Mouse (Mus musculus) A20 (cell line): ENCODE measurements around the gene Snrnp25.

Experiments
- DNase-seq: peaks from one replicate; pipeline ENCODE4 v3.0.0-alpha.2; 2011; ENCODE audit warnings: low read depth, low spot score

Snrnp25 gene

GRCm38 (mm10) chr11:32205058-32205873 lies at the start of gene Snrnp25:
Gene Snrnp25 (plus strand): TSS chr11:32205415.
- peak; percentile 98 for DNase-seq

GRCm38 (mm10) chr11:32156854-32157630 lies 48.2 kb upstream of the Snrnp25 start:
- DNase-seq: no peak

GRCm38 (mm10) chr11:32157791-32158594 lies 47.2 kb upstream of the Snrnp25 start:
- no peak for DNase-seq

GRCm38 (mm10) chr11:32159176-32159575 lies 46.0 kb upstream of the Snrnp25 start:
- DNase-seq: no peak

GRCm38 (mm10) chr11:32160341-32160740 lies 44.9 kb upstream of the Snrnp25 start:
- no peak for DNase-seq

GRCm38 (mm10) chr11:32161500-32161899 lies 43.7 kb upstream of the Snrnp25 start:
- DNase-seq: peak; percentile 15

- peak; percentile 66 for DNase-seq
Measured at GRCm38 (mm10) chr11:32161922-32162804, 43.1 kb upstream of the Snrnp25 start.

GRCm38 (mm10) chr11:32166683-32167082 lies 38.5 kb upstream of the Snrnp25 start:
- DNase-seq: no peak

- DNase-seq: no peak
Measured at GRCm38 (mm10) chr11:32178506-32178905, 26.7 kb upstream of the Snrnp25 start.

- no peak for DNase-seq
Measured at GRCm38 (mm10) chr11:32181246-32181645, 24.0 kb upstream of the Snrnp25 start.

GRCm38 (mm10) chr11:32181973-32182868 lies 23.0 kb upstream of the Snrnp25 start:
- peak; percentile 75 for DNase-seq

- DNase-seq: no peak
Measured at GRCm38 (mm10) chr11:32184469-32184868, 20.7 kb upstream of the Snrnp25 start.

GRCm38 (mm10) chr11:32186031-32186430 lies 19.2 kb upstream of the Snrnp25 start:
- DNase-seq: no peak

- DNase-seq: peak; percentile 38
Measured at GRCm38 (mm10) chr11:32187256-32187655, 18.0 kb upstream of the Snrnp25 start.

- DNase-seq: no peak
Measured at GRCm38 (mm10) chr11:32188881-32189280, 16.3 kb upstream of the Snrnp25 start.

GRCm38 (mm10) chr11:32189434-32189833 lies 15.8 kb upstream of the Snrnp25 start:
- no peak for DNase-seq

- no peak for DNase-seq
Measured at GRCm38 (mm10) chr11:32190119-32190518, 15.1 kb upstream of the Snrnp25 start.

GRCm38 (mm10) chr11:32190603-32191110 lies 14.6 kb upstream of the Snrnp25 start:
- no peak for DNase-seq

- no peak for DNase-seq
Measured at GRCm38 (mm10) chr11:32193156-32193555, 12.1 kb upstream of the Snrnp25 start.

- no peak for DNase-seq
Measured at GRCm38 (mm10) chr11:32194086-32194485, 11.1 kb upstream of the Snrnp25 start.
